Mouse (Mus musculus) stomach, postnatal 0 days (tissue): ENCODE results near the gene Mvb12b.

ENCODE experiments used
- CTCF ChIP-seq: IDR thresholded peaks from 2 replicates; pipeline ENCODE4 v1.5.1; 2016; ENCODE audit warnings: antibody characterized with exemption, low read depth, mild to moderate bottlenecking, moderate library complexity
- EP300 ChIP-seq: optimal IDR thresholded peaks from 2 replicates; pipeline ENCODE3; 2016; ENCODE audit warnings: antibody characterized with exemption

DNA sequence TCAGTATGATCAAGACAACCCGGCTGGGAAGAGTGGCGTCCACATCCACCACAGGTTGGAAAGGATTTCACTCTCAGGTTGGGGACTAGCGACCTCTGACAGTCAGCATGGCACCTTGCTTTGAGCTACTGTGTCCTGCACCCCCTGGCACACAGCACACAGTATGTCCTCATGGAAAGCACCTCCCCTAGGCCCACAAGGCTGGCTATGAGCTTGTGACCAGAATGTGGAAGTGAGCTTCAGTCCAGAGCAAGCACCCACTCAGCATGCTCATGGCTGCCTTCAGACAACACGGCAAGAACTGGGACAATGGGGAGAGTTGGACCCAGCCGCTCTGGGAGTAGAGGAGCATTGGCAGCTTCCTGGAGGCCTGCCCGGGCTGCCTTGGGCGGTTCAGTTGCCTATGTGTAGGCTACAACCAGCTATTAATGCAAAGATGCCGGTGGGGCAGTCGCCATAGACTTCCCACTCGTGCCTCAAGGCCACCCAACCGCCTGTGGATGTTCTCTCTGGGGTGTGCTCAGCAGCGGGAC is 84.6 kb downstream of the Mvb12b start:
- TF ChIP-seq CTCF: no peak
- no peak for TF ChIP-seq EP300
